Mouse (Mus musculus): ENCODE measurements around the gene Lpin1. TPM values are rescaled to one million over a fixed set of nuclear protein-coding genes. Genes with fewer than 3 reads are reported as not detected.

The Lpin1 gene
- total RNA-seq, 4 experiments from 2014 or later: 26.7 to 30.0 (median 27.1) TPM

DNA sequence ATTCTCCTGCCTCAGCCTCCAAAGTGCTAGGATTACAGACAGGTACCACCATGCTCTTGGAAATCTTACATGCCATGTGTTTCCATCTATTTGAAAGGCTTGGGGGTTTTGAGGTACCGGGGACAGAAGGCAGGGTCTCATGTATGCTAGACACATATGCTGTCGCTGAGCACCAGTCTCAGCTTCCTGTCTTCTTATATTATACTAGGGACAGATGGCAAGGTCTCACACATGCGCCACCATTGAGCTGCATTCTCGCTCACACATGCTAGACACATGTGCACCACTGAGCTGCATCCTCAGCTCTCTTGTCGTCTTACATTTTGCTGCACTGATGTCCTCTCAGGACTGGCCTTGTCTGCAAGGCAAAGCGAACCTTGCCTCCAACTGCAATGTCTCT, 8.7 kb upstream of the Lpin1 start:
- DNase-seq (ENCODE audit: low spot score in 2 of 2): no peak

DNA sequence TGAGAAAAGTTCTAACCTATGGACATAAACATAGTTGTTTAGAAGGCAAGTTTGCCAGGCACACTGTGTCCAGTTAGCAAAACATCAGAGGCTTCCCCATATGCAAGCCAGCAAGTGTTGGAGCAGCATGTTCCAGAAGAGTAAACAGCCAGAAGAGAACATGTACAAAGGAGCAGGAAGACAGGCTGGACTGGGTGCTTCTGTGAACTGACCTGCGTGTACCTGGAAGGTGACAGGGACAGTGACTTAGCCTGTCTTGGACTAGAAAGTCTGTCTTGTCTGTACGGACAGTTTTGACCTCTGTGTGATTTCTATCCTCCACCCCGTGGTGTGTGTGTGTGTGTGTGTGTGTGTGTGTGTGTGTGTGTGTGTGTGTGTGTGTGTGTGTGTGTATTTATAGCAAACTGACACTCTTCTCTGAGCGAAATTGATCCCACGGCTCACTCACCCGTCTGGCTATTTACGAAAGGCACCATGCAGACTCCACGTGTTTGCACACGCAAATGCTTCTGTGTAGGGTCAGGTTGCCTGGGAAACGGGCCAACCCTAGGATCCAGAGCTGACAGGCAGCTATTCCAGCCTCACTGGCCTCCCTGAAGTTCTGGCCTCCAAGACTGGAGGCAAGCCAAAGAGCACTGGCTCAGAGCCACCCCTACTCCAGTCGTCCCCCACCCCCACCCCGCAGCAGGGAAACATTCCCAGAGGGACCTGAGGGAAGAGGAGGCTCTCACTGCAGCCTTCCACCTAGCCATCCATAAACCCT, 7.9 kb upstream of the Lpin1 start:
- DNase-seq (ENCODE audit: low spot score in 2 of 2): peak; percentile 27 to 73

DNA sequence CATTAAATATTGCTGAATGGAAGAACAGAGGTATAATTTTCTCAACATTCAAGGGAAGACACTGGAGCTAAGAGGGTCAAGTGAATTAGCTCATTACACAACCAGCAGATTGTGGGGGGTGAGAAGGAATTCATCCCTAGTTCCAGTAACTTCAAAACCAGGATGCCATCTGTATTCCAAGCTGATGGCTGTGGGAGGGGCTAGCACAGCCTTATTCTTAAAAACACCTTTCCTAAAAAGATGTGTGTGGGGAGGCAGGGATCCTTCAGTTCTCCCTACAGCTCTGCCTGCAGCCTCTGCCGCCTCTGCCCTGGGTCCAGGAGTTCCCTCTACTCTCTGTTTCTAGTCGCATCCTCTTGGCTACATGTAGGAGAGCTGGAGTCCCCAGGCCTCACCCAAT, 5.0 kb upstream of the Lpin1 start:
- DNase-seq (ENCODE audit: low spot score in 2 of 2): no peak

DNA sequence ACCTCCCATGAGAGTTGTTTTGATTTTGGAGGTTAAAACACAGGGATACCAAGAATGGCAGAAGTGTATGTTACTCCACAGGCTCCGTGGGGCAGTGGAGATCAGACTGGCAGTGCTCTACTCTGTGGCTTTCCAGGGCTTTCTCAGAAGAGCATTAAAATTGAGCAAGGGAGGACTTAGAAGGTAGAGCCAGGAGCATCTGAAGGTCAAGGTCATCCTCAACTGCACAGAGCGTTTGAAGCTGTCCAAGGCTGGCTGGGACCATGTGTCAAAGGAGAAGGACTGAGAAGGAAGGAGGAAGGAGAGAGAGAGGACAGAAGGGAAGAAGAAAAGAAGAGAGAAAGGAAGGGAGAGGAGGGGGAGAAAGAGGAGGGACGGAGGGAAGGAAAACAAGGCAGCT, 3.8 kb upstream of the Lpin1 start:
- DNase-seq (ENCODE audit: low spot score in 2 of 2): no peak

- DNase-seq (ENCODE audit: low spot score in 2 of 2): peak in 1 of 2 experiments; percentile 68
These were observed 5.1 kb downstream of the Lpin1 start for GRCm38 (mm10) chr12:16605624-16606023.

- no peak for DNase-seq (ENCODE audit: low spot score in 2 of 2)
These were observed 8.5 kb downstream of the Lpin1 start for GRCm38 (mm10) chr12:16602271-16602670.

DNA sequence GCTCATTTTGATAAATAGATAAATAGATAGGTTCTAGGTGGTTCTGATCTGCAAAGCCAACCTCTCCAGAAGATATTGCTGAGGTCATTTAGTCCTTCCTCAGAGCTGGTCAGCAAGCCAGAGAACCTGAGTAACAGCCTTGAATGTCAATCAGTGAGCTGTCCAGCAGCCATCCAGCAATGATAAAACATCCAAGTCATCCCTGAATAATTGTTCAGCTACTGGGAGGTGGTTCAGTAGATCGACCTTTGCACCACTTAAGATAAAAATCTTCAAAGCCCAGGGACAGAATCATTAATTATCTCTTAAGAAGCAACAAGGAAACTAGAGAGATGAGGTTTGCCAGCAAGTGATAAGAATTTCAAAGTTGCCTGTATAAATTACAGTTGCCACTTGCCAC, 10.4 kb downstream of the Lpin1 start:
- no peak for DNase-seq (ENCODE audit: low spot score in 2 of 2)

DNA sequence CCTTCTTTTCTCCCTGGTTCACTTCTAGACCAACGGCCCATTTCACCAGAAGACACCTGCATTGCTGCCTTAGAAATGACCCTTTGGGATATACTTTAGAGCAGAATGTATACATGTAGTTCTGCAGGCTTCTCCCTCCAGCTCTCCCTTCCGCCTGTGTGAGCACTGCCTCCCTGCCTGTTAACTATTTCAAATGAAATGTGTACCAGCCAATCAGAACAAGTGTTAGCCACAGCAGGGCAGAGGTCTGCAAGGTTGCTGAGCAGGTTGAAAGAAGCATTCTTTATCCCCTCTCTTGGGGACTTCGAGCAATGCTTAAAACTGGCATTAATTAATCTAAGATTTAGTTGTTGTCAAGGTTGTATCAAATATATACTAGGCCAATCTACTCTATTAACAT, 11.4 kb downstream of the Lpin1 start:
- no peak for DNase-seq (ENCODE audit: low spot score in 2 of 2)

DNA sequence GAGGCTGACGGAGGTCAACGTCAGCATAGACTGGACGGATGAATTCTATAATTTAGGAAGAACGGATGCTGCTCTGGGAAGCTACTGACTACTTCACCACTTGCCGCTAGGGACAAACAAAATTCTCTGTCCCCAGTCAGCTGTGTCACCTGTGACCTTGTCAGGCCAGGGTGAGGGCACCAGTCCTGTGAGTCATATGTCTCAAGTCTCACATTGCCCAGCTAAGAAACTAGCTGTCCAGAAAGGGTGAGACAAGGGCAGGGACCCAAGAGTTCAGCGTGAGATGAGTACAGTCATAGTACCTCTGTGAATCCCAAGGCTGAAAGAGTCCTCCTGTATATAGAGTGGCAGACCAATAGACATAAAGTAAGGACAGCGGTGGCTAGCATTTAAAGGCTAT, 17.0 kb downstream of the Lpin1 start:
- DNase-seq (ENCODE audit: low spot score in 2 of 2): no peak

DNA sequence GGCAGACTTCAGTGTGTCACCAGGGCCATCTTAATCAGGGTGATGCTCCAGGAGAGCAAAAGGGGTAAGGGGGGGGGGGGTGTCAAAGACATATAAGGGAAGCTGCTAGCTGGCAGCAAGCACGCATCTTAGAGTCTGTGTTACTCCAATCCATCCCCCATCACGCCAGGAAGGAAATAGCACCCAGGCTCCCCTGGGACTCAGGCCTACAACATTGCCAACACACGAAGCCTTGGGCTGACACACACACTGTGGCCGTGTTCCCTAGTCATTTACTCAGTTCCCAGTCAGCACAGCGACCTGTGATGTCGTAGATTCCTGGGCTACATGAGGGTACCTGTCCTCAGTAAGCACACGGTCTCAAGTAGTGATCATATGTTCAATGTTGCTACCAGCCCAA, 17.8 kb downstream of the Lpin1 start:
- DNase-seq (ENCODE audit: low spot score in 2 of 2): no peak

- no peak for DNase-seq (ENCODE audit: low spot score in 2 of 2)
These were observed 18.3 kb downstream of the Lpin1 start for GRCm38 (mm10) chr12:16592451-16592850.

GRCm38 (mm10) chr12:16591453-16592200, 19.1 kb downstream of the Lpin1 start:
- DNase-seq (ENCODE audit: low spot score in 2 of 2): peak; percentile 65 to 78

GRCm38 (mm10) chr12:16589966-16590365, 20.8 kb downstream of the Lpin1 start:
- no peak for DNase-seq (ENCODE audit: low spot score in 2 of 2)

GRCm38 (mm10) chr12:16589204-16589949, 21.4 kb downstream of the Lpin1 start:
- peak; percentile 74 to 85 for DNase-seq (ENCODE audit: low spot score in 2 of 2)

DNA sequence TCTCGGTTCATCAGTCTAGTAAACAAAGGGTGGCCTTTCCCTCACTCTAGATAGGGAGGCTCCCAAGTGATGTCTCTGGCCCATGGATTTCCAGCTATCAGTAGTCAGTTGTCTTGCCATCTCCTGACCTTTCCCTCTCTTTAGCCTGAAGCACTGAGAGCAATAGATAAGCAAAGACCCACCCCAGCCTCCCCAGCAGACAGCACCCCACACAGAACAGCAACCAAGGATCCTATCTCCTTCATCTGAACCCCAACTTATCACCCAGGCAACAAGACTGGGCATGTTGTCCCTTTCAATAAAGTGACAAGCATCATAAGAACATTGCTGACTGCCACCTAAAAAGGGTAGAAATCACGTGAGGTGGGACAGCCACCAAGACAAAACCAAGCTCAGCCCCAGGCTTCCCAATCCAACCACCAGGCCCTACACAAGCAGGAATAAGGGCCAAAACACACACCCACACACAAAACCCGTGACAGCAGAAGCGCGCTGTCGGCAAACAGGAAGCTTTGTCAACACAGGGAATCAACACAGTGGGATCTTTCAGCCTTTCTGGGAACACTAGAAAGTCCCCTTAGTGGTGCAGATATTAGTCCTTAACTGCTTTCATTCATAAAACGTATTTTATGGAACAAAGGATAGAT, 22.2 kb downstream of the Lpin1 start:
- peak in 1 of 2 experiments; percentile 33 for DNase-seq (ENCODE audit: low spot score in 2 of 2)

DNA sequence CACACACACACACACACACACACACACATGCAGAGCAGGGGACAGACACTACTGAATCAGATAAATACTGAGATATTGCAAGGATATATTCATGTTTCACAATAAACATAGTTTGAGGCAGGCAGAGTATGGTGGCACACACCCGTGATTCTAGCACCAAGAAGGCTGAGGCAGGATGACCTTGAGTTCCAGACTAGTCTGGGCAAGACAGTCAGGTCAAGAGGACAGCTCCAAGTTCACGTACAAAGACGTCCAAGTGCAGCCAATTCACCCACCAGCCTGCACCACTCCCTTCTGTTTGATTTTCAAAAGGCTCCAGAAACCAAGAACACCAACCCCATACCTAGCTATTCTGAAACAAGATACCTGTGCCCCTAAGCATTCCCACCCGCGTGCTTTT, 23.0 kb downstream of the Lpin1 start:
- no peak for DNase-seq (ENCODE audit: low spot score in 2 of 2)

DNA sequence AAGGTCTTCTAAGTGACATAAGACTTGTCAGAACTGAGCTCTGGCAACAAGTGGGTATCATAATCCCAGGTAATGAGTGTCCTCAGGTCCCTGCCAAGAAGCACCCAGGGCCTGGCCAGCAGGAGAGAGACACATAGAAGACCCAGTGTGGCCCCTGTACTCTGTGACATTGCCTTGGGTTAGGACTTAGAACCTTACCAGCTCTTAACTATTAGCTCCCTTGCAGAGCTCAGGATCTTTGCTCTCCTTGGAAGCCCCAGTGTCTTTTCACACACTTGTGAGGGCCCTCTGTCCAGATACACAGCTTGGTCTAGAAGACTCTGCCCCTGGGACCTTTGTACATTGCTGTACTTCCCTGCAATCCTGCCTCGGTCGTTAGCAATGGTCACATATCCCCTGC, 23.7 kb downstream of the Lpin1 start:
- DNase-seq (ENCODE audit: low spot score in 2 of 2): no peak

GRCm38 (mm10) chr12:16584964-16585363, 25.8 kb downstream of the Lpin1 start:
- no peak for DNase-seq (ENCODE audit: low spot score in 2 of 2)

- DNase-seq (ENCODE audit: low spot score in 2 of 2): no peak
These were observed 26.6 kb downstream of the Lpin1 start for GRCm38 (mm10) chr12:16584035-16584682.

DNA sequence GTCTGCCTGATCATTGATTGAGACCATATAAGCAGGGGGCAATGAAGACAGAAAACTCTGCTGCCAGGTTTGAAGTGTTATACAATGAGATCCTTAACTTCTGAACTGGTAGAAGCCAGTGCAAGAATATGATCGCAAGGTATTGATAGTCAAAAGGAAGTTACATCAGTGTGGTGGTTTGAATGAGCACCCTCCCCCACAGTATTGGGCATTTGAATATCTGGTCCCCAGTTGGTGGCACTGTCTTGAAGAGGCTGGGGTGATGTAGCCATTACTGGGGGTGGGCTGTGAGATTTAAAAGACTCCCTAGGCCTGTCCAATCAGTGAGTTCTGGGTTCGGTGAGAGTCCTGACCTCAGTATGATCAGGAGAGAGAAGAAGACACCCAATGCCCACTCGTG, 27.5 kb downstream of the Lpin1 start:
- no peak for DNase-seq (ENCODE audit: low spot score in 2 of 2)

DNA sequence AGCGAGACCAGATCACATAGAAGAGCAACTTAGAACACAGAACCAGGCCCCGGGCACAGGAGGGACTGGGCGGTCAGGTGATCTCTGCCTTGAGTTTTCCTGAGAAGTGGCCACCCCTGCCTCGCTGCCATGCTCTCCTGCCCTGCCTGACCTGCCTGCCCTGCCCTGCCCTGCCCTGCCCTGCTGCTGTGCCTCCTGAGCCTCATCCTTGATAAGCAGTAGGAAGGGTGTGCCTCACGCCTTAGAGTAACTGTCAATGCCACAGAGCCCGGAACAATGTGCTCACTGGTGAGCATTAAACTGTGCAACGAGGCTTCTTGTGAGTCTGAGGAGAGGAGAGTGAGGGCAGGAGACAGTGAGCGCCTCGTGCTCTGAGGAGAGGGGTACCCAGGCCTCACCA, 30.5 kb downstream of the Lpin1 start:
- no peak for DNase-seq (ENCODE audit: low spot score in 2 of 2)
